Mouse (Mus musculus) fat pad, adult 2 months (tissue): ENCODE data around the gene Fis1.
"Not testable (repeated sequence)": the region's sequence is repeated elsewhere in the genome, so short reads cannot be mapped to it uniquely, and the experiment has no call there.

Experiments
- DNase-seq: peaks from one replicate; pipeline ENCODE4 v3.0.0-alpha.2; 2011; ENCODE audit warnings: low read depth, low spot score; ENCODE audit errors: extremely low read depth

The Fis1 gene

DNA sequence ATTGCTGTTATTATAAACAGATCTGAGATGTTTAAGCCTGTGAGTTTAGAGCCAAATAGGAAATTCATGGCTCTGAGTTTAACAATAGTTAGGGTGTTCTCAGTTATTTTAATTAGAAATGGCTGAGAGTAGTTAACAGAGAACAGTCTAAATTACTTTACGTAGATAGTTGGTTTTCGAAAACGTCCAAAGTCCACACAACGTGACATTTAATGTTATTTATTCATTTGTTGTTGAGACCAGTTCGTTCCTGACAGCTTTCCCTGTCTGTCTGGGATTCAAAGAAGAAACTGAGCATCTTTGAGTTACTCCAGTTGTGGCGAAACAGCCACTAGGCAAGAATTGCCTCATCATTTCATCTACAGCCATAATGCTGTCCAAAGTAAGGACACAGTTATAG lies 13.0 kb upstream of the Fis1 start:
- not testable (repeated sequence) for DNase-seq

DNA sequence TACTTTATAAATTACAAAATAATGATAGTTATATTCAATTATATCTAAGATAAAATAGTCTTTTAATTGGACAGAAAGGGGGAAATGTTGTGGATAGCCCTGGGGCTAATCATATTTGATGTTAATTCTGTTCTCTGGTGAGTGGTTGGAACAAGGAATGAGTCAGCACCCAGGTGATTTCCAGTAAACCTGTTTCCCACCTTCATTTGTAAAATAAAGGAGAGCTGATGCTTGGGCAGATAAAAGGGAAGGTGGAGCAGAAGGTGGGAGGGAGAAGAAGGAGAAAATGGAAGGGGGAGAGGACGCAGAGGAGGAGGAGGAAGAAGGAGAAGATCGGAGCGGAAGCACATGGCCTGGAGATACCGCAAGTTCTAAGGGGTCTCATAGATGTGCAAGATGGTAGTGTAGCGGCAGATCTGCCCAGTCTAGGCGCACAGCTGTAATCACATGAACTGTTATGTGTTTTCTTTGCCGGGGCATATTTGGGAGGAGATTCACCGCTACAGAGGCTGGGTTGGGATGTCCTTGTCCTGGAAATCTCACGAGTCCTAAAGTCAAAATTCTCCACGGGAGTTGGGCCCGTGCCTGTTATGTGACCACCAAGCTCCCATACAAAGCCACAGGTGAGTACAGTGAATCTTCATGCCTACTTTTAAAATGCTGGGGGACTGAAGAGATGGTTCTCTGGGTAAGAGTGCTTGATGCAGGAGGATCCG lies 12.1 kb upstream of the Fis1 start:
- DNase-seq = no peak

DNA sequence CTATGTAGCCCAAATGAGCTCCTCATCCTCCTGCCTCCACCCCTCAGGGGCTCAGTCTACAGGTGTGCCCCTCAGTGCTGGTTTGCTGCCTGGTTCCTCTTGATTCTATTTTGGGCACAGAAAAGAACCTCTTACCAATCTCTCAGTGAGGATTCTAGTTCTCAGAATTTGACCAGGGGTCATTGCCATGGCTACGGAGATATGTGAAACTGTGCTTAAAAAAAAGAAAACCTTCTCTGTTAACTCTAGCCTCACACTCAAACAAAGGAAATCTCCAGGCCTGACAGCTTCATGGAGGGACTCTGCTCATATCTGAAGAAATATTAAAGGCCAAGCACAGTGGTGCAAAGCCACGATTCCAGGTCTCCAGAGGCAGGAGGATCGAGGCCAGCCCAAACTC lies 10.3 kb upstream of the Fis1 start:
- no peak for DNase-seq

DNA sequence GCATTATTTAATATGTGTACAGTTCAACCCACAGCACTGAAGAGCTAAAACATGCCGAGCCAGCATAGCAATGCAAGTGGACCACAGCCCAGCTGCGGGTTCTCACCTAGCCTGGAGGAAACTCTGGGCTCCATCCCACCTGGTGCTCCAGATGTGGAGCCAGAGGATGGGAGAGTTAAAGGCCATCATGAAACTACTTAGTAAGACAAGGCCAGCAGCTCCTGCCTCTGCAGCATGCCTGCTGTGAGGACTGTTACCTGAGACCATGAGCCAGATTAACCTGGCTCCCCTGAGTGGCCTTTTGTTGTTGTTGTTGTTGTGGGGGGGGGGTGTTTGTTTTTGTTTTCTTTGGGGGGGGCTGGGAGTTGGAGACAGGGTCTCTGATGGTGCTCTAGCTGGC lies 9.7 kb upstream of the Fis1 start:
- no peak for DNase-seq

DNA sequence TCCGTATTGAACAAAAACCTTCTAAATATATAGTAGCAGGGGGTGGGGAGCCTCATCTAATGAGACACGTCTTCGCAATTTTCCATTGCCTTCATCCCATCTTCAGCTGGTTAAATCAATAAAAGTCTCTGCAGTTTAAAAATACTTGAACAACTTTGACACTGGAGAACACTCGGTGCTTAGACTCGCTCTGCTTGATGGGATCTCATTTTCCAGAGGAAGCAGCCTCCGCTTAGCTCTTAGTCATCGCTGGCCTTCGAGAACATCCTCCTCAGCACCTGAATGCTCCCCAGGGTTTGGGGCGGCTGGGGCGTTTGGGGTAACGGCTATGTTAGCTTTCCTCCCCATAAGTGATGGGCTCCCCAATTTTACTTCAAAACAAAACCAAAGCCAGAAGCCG lies 8.0 kb upstream of the Fis1 start:
- DNase-seq = no peak

- DNase-seq = no peak
Observed at GRCm38 (mm10) chr5:136947874-136948273, 5.2 kb upstream of the Fis1 start.

GRCm38 (mm10) chr5:136949551-136950336 lies 3.3 kb upstream of the Fis1 start:
- DNase-seq = not testable (repeated sequence)

GRCm38 (mm10) chr5:136950521-136950920 lies 2.6 kb upstream of the Fis1 start:
- no peak for DNase-seq

DNA sequence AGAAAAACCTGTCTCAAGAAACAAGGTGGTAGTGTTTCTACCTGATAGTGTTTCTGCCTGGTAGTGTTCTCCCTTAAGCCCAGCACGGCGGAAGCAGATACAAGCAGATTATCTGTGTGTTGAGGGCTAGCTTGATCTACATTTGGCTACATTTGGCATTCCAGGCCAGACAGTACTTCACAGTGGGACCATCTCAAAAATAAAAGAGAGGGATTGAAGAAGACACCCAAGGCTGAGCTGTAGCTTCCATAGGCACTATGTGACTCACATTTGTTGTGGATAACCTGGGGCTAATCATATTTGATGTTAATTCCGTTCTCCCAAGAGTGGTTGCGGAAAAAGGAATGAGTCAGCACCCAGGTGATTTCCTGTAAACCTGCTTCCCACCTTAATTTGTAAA lies 922 bp upstream of the Fis1 start:
- no peak for DNase-seq

DNA sequence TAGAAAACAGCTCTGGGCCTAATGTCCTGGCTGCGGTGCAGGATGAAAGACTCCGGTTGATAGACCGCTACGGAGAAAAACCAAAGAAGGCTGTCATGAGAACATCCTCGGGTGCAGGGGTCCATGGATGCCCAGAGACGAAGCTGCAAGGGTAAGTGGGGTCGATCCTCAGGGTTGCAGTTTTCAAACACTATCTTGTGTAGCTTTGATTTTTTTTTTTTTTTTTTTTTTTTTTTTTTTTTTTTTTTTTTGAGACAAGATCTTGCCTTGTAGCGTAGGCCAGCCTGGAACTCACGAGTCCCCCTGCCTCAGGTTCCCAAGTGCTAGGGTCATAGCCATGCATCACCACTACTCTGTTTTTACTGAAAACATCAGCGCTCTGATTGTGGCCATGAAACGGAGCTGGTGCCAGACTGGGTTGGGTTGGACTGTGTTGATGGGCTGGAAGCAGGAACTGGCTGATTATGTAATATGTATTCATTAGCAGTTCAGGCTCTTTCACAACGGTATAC lies 421 bp downstream of the Fis1 start:
- no peak for DNase-seq

DNA sequence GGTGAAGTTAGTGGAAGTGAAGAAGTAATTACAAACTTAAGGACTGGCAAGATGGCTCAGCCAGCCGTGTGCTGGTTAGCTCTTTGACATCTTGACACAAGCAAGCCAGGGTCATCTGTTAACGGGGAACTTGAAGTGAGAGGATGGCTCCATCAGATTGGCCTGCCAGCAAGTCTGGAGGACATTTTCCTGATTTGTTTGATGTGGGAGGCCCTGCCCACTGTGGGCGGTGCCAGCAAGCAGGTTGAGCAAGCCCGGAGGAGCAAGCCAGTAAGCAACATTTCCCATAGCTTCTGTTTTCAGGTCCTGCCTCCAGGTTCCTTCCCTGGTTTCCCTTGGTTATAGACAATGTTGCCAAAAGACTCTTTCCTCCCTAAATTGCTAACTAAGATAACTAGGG lies 2.5 kb downstream of the Fis1 start:
- DNase-seq = no peak

DNA sequence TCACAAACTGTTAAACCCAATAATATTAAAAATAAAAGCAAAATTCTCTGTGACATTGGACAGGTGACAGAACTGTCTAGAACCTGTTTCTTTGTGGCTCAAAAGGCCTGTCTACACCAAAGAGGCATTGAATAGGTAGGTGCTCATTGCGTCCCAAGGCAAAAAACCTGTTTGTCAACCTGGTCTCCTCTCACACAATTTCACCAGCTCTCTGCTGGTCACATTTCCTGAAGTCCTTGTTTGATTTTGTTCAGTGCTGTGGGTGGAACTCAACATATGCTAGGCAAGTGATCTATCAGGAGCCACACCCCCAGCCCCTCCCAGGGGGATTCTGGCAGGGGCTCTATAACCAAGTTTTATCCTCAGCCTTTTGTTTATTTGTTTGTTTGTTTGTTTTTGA lies 4.2 kb downstream of the Fis1 start:
- no peak for DNase-seq

DNA sequence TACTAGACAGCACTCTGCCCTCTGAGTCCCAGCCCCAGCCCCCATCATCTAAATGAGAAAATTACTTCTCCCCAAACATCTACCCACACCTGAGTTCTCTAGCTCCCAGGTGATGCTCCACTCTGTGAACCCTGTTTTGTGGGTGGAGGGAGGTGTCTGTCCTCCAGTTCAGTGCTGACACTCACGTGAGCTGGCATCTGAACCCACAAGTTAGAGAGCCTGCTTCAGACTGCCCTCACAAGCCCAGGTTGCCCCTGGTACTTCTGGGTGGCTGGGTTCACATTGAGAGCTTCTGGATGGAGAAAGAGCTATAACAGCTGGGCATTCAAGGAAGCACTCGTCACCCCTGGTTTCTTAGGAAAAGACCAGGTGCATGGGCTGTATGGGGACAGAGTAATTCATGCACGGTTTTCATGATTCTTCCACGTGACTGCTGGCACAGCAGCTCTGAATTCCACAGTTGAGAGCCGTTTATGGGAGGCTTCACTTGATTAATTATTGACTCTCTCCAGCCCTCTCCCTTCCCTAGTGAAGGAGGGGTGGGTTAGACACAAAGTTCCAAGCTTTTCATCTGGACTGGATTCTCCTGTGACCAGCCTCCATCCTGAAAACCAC lies 6.0 kb downstream of the Fis1 start:
- DNase-seq = no peak

DNA sequence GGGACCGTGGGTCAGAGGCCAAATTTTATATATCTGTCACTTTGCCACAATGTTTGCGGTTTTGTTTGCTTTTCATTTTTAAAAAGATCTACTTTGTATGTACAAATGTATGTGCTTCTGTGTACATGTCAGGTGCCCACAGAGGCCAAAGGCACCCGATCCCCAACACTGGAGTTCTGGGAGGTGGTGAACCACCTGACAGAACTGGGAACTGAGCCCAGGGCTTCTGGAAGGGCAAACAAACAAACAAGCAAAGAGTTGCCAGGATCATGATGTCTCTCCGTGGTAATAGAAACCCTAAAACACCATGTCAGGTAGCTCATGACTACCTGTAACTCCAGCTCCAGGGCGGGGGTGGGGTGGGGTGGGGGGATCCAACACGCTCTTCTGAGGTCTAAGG lies 7.0 kb downstream of the Fis1 start:
- DNase-seq = no peak

DNA sequence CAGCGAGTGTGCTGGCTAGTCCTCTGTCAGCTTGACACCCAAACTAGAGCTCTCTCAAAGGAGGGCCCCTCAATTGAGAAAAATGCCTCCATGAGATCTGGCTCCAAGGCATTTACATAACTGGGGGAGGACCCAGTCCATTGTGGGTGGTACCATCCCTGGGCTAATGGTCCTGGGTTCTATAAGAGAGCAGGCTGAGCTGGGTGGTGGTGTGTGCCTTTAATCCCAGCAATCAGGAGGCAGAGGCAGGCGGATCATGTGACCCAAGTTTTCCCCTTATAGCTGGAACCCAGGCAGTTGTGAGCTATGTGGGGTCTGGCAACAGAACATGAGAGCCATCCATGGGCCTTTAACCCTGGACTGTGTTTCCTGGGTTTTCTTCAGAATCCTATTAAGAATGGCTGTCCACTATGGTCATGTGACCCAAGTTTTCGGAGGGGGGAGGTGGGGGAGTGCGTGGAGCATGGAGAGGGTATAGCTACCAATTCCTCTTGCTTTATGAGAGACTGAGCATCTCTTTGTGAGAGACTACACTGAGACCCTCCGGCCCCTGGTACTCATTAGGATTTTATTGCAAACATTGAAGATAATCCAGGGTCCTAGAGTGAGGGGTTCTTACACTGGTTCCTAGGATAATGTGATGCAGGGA lies 8.4 kb downstream of the Fis1 start:
- DNase-seq = no peak

DNA sequence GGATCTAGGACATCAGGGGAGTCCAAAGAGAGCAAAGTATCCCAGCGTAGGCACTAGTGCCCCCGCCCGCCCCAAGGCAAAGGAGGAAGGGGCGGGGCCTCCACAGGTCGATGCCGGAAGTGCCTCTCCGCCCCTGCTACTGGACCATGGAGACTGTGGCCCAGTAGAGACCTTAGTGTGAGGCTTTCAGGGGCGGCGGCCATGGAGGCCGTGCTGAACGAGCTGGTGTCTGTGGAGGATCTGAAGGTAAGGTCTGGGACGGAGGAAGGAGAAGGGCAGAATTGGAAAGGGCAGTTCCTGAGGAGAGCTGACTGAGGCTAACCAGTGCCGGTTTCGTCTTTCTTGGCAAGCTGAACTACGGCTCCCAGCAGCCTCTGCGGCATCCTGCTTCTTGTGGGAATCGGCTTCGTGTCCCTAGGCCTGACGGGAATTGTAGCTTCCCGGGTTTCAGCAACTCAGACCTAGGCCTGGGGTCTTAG lies 8.9 kb downstream of the Fis1 start:
- DNase-seq = no peak

DNA sequence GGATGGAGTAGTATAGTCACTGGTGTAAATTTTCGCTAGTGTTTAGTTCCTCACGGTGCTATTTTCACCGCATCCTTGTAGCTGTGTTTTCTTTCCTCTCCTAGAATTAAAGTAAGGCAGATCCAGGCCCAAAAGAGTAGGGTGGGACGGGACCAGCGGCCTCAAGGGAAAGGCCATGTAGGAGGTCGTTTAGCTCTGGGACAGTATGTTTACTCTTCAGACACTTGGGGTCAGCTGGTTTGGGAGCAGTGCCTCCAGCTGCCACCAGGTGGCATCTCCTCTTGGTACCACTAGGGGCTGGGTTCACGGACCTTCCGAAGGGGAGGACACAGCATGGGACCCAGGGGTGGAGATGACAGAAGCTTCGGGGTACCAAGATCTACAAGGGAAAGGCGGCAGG lies 9.4 kb downstream of the Fis1 start:
- DNase-seq = no peak

DNA sequence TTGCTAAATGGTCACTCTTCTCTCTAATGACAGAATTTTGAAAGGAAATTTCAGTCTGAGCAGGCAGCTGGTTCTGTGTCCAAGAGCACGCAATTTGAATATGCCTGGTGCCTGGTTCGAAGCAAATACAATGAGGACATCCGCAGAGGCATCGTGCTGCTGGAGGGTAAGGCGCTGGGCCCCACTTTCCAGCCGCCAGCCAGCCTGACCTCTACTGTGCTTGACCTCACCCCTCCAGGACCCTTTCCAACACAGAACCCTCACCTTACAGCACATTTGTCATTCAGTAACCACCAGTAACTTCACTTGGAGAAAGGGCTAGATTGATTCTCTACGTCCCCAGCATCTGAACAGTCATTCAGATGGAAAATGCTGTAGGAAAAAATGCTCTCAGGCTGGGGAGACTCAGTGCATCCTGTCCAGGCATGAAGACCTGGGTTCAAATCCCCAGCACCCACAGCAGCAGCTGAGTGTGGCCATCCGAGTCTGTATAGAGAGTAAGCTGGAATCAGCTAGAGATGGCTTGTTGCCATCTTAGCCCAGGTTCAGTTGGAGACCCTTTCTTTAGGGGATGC lies 10.0 kb downstream of the Fis1 start:
- DNase-seq = no peak

DNA sequence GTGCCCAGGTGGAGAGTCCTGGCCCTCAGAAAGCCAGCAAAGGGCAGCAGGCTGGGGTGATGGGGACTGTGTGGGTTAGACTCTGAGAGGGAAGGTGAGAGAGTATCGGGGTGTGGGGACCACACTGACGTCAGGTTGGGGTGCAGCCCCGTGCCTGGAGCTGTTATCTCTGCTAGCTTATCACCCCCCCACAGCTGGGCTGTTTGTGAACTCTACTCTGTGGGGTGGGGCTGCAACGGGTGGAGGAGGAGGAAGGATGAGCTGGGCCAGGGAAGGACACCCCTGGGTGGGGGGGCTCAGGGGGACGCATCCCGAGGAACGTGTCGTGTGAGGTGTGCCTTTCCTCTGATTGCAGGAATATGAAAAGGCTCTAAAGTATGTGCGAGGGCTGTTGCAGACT lies 12.1 kb downstream of the Fis1 start:
- DNase-seq = no peak

GRCm38 (mm10) chr5:136965686-136966085 lies 12.6 kb downstream of the Fis1 start:
- no peak for DNase-seq

- DNase-seq = no peak
Observed at GRCm38 (mm10) chr5:136966331-136966730, 13.3 kb downstream of the Fis1 start, which contains the start of gene Cldn15. Gene Cldn15, plus strand, starts transcription at chr5:136966616.
